Mouse (Mus musculus) neural tube, embryonic 14.5 days (tissue): ENCODE measurements at regions not wholly inside any gene's neighbourhood (a gene's known extent, or its start where the extent isn't known, plus 50 kb on each side); places are given as distances from the start of the nearest gene placed in this dataset.
"Not testable (repeated sequence)": the region's sequence is repeated elsewhere in the genome, so short reads cannot be mapped to it uniquely, and the experiment has no call there.

Experiments
- ATAC-seq: fragments of 200-750 bp; cut with Nextera tagmentation; 2 replicates; pipeline ENCODE4 v1.8.0; 2017; ENCODE audit warnings: low read depth, mild to moderate bottlenecking, moderate TSS enrichment, moderate library complexity
- H3K27ac ChIP-seq: fragments of 300-500 bp; sonication (generic); 2 replicates; pipeline ENCODE4 v1.5.1; 2014; ENCODE audit warnings: low read depth, mild to moderate bottlenecking, control low read depth, low read length, moderate library complexity, mixed read lengths
- H3K27me3 ChIP-seq: fragments of 300-500 bp; sonication (generic); 2 replicates; pipeline ENCODE4 v1.6.1; 2014; ENCODE audit warnings: low read length; ENCODE audit not compliant: control insufficient read depth, insufficient read depth
- H3K36me3 ChIP-seq: fragments of 300-500 bp; sonication (generic); 2 replicates; pipeline ENCODE4 v1.6.1; 2014; ENCODE audit warnings: low read length, mixed read lengths; ENCODE audit not compliant: control insufficient read depth, insufficient read depth
- H3K4me1 ChIP-seq: fragments of 300-500 bp; sonication (generic); 2 replicates; pipeline ENCODE4 v1.6.1; 2014; ENCODE audit warnings: low read length; ENCODE audit not compliant: control insufficient read depth, insufficient read depth
- H3K4me2 ChIP-seq: fragments of 300-500 bp; sonication (generic); 2 replicates; pipeline ENCODE4 v1.6.1; 2014; ENCODE audit warnings: mild to moderate bottlenecking, low read depth, low read length, control low read depth
- H3K4me3 ChIP-seq: fragments of 300-500 bp; sonication (generic); 2 replicates; pipeline ENCODE4 v1.5.1; 2014; ENCODE audit warnings: low read depth, low read length, control low read depth, mixed read lengths
- H3K9ac ChIP-seq: fragments of 300-500 bp; sonication (generic); replicated peaks from 2 replicates; pipeline ENCODE4 v1.6.1; 2014; ENCODE audit warnings: low read depth, mild to moderate bottlenecking, control low read depth, low read length, mixed read lengths
- H3K9me3 ChIP-seq: fragments of 300-500 bp; sonication (generic); 2 replicates; pipeline ENCODE4 v1.6.1; 2016; ENCODE audit warnings: low read length; ENCODE audit not compliant: control insufficient read depth
- WGBS: fragments of 180-500 bp; shearing (Covaris S2); extraction: QIAGEN DNeasy Blood & Tissue Kit; methylation state at CpG from one replicate; pipeline ENCODE4 v1.1.7; 2014; 5-methylcytosine and 5-hydroxymethylcytosine counted together

DNA sequence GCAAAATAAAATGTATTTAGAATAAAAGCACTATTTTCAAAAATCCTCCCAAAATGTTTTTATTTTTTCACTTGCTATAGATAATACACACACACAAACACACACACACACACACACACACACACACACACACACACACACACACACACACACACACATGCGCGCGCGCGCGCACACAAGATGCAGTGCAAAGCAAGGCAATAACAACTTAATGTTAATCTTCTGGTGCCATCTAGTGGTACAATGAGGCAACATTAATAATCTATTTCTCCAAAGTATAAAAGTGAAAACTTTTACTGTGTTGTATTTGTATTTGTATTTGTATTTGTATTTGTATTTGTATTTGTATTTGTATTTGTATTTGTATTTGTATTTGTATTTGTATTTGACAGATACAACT, 136.2 kb upstream of the Arrdc3 start:
- not testable (repeated sequence) for H3K9ac ChIP-seq, H3K27me3 ChIP-seq, H3K4me3 ChIP-seq, H3K4me1 ChIP-seq, H3K9me3 ChIP-seq, H3K4me2 ChIP-seq, H3K36me3 ChIP-seq, H3K27ac ChIP-seq
- 55% methylated on average over 6 of the region's 6 CpGs for WGBS
- 0 out of 2 replicates have a peak, but pooled peaks have one; percentile 63 for ATAC-seq
